Mouse (Mus musculus): ENCODE results near the gene Chd2.

DNA sequence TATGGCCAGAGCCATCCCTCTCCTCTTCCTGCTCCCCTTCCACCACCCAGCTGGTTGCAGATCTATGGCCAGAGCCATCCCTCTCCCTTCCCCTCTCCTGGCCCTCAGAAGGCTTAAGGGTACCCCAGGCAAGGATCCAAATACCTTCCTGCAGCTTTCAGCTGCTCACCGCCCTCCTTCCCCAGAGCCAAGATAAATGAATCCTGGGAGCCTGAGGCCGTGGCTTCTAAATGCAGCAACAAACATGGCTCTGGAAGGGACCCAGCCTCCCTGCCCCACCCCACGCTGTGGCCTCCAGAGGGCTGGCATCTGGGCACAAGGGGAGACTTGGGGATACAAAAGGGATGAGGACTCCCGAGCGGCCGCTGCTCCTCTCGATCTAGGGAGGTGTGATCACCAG lies 129.2 kb downstream of the Chd2 start:
- TF ChIP-seq CTCF (IDR thresholded peaks at IDR 0.05; ENCODE audit: low read depth, low read length) (no peak), POLR2A (IDR thresholded peaks at IDR 0.05; ENCODE audit: extremely low read depth, insufficient read depth, low read length) (no peak)

Measured in liver, adult 2 months (tissue).